Mouse (Mus musculus) embryo, embryonic 11.5 days (tissue): Measurements from ENCODE around the gene Chchd10.

Experiments used
- DNase-seq: peaks from one replicate; pipeline ENCODE4 v3.0.0-alpha.2; 2012; ENCODE audit warnings: low read depth, low spot score

The Chchd10 gene

DNA sequence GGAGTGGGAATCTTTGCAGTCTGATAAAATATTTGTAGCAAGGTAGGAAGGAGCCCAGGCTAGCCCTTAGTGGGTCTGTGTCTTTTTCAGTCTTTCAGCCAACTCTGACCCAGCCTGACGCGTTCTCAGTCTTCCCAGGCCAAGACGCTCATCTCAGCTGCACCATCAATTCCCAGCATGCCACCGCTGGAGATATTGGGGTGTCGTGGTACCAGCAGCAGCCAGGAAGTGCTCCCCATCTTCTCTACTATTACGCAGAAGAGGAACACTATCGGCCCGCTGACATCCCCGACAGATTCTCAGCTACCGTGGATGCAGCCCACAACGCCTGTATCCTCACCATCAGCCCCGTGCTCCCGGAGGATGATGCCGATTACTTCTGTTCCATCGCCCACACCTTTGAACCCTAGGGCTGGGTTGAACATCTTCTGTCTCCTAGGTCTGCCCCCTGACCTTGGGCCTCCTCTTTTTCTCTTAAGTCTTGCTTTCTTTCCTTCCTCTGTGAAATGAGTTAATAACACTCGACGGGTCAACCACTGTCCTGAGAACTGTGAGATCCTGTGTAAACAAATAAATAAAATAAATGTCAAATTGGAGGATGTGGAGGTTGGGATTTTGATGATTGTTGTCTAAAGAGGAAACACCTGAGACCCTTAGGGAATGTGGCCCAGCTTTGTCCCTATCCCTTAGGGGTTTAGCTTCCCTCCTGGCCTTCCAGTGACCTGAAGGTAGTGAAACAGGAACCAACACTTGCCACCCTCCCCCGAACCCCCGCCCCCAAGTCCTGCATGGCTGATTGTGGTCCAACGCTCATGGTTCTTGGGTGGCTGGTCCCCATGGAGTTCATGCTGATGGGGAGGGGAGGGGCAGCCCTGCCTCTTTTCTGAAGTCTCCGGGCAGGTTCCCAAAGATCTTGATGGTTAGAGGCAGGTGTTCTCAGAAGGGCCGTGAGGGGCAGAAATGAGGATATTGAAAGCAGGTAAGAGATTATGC is 16.4 kb downstream of the Chchd10 start:
- no peak for DNase-seq

DNA sequence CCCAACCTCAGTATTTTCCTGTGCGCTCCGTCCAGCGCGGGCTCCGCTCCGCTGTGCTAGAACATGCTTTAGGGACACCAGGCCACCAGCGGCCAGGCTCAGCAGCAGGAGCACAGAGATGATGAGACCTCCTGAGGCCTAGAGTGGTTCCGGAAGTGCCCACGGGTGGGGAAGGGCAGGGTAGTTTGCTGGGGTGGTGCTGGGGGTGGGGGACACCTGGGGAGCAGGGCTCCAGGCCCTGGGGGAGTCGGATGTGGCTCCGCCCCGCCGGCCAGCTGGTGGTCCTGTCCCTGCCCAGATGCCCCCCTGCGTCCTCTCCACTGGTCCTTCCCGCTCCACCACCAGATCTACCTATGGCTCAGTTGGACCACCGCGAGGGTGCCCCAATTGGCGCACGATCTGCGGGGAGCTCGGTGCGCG is 17.9 kb downstream of the Chchd10 start:
- DNase-seq: no peak

GRCm38 (mm10) chr10:75951424-75952050 is 18.6 kb downstream of the Chchd10 start:
- DNase-seq: no peak

- DNase-seq: no peak
These were observed 21.5 kb downstream of the Chchd10 start, which contains the start of gene Gm5134 for GRCm38 (mm10) chr10:75954381-75954811. Gm5134 (plus strand) TSS chr10:75954514.

GRCm38 (mm10) chr10:75973846-75974245 is 40.9 kb downstream of the Chchd10 start:
- DNase-seq: no peak

GRCm38 (mm10) chr10:75975216-75975615 is 42.3 kb downstream of the Chchd10 start:
- DNase-seq: no peak

- DNase-seq: no peak
These were observed 45.3 kb downstream of the Chchd10 start for GRCm38 (mm10) chr10:75978119-75978834.

DNA sequence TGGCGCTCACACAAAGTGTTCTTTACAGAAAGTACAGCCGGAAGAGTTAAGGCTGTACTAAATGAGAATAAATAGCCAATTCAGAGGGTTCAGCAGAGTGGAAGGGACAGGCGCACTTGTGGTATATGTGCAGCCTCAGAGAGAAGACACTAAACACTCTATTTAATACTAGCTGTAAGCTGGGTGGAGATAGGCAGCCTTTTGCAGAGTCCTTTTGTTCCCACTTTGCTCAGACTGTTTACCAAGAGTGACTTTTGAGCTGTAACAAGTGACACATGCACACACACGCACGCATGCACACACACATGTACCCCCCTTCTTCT is 45.9 kb downstream of the Chchd10 start:
- no peak for DNase-seq

- no peak for DNase-seq
These were observed 46.5 kb downstream of the Chchd10 start for GRCm38 (mm10) chr10:75979432-75979831.
